Mouse (Mus musculus) right cerebral cortex, postnatal 4 days (tissue): ENCODE measurements around the gene Zcchc2.

Source experiments
- DNase-seq: peaks from one replicate; pipeline ENCODE4 v3.0.0-alpha.2; 2022

Gene Zcchc2

DNA sequence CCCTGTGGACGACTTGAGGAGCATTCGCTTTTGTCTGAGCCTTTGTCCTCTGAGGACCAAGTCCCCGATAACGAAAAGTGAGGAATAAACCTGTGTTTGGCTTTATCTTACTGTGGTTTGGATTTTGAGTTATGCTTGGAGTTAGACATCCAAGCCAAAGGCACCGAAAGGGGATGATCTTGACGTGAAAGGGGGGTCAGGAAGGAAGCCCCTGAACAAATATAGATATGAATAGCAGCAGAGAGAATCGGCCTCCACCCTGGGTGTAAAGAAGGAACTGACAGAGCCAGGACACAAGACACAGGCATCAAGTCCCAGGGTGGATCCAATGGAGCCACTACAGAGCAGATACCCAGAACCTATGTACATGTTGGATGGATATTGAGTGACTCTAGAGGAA is 83.9 kb downstream of the Zcchc2 start:
- DNase-seq, result no peak

DNA sequence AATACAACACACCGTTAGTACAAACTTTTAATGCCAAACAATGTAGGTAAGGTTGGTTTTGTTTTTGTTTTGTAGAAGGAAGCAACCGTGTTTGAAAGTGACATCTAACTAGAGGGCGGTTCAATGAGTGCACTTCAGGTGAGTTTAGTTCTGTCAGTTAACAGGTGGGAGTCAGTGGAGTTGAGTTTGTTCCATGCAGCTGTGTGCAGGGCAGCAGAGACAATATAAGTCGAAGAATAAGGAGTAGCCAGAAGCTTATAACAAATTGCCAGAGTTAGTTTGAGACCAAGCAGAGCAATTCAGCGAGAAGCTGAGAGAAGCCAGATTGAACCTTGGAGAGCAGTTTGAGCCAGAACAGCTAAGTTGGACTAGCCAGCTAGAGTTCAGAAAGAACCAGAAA is 84.5 kb downstream of the Zcchc2 start:
- no peak for DNase-seq

DNA sequence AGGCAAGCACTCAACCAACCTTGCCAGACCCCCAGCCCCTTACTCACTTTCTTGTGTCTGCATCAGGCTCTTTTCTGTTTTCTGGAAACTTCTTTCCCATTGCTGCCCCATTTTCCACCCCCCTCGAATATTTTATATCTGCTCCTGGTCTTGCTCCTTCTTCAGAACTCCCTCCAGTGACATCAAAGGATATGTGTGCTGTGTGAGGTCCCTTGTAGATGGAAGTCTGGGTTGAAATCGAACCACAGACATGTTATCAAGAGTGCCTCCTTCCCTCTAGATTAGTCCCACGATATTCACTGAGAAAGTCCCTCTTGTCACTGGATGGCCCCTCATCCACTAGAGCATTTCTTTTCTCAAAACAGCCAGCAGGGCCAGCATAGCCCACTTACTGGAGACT is 86.4 kb downstream of the Zcchc2 start:
- DNase-seq, result no peak

GRCm38 (mm10) chr1:106077166-106077565 is 87.0 kb downstream of the Zcchc2 start:
- DNase-seq, result no peak
